Mouse (Mus musculus) B cell, adult 2 months (primary cell): ENCODE results near the gene 4933400A11Rik.

Experiments used
- DNase-seq, 2 experiments: peaks; one replicate each; pipeline ENCODE4 v3.0.0; 2022

The 4933400A11Rik gene

DNA sequence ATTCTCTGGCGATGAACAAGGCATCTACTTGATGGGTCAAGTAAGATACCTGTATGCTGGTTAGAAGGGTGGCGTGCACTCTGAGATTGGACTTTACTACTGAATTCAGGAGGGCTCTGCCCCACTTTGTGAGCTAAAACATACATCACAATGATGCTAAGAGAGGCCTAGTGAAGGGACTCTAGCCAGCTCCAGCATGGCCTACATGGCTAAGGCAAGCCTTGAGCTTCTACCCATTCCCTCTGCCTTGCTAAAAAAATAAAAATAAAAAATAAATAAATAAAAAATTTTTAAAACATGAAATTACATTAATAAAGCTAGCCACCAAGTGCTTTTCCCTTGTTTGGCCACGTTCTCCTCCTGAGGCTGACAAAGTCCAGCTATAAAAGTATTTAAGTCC, at the start of gene 4933400A11Rik:
TSS of gene 4933400A11Rik (minus strand) at position 101 of the 400 bp plus-strand sequence.
- no peak for DNase-seq

DNA sequence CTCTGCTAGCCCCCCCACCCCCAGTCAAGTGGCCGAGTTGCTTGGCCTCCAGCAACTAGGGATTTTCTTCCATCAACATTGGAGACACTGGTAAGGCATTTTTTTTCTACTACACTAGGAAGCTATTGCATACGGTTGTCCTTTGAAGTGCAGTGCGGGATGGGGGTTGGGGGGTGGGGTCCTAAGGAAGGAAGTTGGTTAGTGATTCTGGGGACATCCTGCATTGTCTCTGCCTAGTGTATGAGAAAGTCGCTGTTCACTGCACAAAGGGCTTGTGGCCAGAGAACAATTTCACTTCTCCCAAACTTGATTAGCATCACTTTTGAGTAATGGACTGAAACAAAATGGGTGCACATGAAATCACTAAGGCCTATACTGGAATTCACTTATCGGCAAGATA, 48.7 kb upstream of the 4933400A11Rik start:
- DNase-seq, result no peak

DNA sequence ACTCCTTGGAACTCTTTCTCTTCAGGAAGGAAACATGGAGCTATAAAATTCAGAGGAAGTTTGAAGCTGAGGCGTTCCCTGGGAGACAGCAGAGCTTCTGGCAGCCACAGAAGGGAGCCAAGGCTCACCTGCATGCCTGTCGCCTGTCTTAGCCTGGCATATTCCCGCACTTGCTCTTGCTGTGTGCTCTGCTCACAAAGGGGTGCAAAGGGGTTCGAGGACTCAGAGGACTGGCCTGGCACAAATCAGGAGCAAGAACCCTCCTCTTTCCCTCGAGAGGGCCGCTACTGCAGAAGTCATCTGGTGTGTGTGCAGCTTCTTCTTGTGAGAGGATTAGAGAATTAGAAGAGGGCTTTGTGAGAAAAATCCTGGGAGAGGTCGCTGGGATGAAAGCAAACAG, 48.3 kb upstream of the 4933400A11Rik start:
- DNase-seq, result no peak

DNA sequence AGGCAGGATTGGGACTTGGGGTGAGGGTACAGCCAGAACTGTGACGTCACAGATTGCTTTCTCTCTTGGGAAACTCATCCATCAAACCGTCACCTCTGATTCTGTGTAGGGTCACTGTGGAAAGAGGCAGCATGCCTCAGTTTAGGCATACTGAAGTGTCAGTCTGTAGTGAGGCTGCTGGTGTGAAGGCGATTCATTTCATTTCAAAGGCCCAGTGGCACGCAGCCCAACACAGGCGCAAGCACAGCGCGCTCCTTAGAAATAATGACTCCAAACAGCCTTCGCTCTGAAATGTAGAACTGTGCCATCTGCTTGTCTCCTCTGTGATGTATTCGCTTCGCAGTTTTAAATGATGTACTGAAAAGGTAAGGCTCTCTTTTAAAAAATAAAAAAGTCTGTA, 47.5 kb upstream of the 4933400A11Rik start:
- no peak for DNase-seq

- DNase-seq, result no peak
Measured at GRCm38 (mm10) chrX:169813673-169814072, 34.2 kb upstream of the 4933400A11Rik start.

DNA sequence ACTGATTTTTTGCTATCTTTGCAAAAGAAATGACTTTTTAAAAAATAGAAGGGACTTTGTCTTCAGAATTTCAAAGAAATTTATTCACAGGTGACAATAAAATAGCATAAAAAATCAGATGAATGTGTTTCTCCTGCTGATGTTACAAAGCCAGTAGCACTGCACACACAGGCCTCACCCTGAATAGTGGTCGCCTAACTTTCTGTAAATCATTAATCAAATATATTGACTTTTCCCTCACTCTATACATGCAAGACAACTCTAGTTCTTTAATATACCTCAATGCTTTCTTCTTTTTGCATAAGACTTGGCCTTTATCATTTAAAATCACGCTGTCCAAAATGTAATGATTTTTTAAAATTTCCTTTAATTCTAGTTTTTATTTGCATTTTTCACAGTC, 32.3 kb upstream of the 4933400A11Rik start:
- no peak for DNase-seq

- DNase-seq, result no peak
Measured at GRCm38 (mm10) chrX:169811318-169811717, 31.9 kb upstream of the 4933400A11Rik start.

GRCm38 (mm10) chrX:169807744-169808143, 28.3 kb upstream of the 4933400A11Rik start:
- DNase-seq, result no peak

GRCm38 (mm10) chrX:169805791-169806190, 26.4 kb upstream of the 4933400A11Rik start:
- DNase-seq, result no peak

DNA sequence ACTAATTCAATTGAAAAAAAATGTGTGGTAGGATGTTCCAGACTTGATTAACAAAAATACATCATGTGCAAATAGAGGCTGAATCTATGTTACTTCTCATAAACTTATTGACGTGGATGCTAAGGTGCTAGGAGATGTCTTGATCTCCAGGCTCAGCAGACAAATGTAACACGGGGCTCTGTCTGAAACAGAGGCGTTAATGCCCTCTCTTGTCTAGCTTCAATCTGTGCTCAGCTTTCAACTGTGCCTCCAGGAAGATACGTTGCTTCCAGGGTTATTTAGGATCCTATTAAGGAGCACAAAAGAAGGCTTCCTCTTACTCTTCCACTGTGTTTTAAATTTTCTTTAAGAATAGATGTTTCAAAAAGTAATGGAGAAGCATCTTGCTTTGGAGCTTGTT, 20.8 kb upstream of the 4933400A11Rik start:
- DNase-seq, result no peak

DNA sequence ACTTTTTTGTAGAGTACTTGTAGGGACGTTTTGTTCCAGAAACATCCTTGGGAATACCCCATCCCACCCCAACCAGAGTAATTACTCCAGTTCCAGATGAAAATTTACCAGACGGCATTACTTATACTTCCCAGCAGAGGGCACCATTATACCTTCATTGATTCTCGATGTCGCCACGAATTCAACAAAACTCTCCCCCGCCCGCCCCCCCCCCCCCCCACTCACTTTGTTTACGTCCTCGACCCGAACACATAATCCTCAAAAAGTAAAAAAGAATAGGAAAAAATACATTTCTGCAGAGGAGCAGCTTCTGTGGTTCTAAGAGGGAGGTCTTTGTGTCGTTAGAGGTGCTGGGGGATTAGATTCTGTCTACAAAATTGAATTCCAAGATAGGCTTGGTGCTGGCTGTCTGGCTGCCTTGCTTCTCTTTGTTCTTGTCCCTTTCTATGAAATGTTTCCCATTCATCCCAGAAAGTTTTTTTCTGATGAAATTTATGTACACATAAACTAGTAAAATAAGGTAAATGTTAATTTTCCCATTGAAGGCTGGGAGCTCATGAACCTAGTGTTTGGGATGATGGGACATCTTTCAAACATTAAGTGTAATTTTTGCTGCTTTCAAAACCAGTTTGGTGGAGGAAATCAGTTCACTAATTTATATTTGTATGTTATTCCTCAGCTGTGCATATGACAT, 19.7 kb upstream of the 4933400A11Rik start:
- peak; percentile 20 to 24 for DNase-seq

DNA sequence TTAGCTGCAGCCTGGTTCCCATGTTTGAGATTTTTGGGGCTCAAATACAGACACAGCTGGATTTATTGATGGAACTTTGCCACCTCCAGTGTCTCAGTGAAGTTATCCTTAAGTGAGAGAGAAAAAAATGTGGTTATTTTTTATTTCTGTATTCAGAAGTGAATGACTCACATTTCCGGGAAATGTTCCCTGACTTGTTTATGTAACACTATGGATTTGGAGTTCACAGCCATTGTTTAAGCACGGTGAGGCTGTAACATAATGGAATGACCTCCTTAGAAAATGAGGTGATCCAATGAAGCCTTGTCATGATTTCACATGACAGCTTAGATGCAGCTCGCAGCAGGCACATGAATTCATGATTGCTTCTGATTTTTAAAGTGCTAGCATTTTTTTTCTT, 17.7 kb upstream of the 4933400A11Rik start:
- DNase-seq, result no peak

- DNase-seq, result no peak
Measured at GRCm38 (mm10) chrX:169794831-169795311, 15.4 kb upstream of the 4933400A11Rik start.

DNA sequence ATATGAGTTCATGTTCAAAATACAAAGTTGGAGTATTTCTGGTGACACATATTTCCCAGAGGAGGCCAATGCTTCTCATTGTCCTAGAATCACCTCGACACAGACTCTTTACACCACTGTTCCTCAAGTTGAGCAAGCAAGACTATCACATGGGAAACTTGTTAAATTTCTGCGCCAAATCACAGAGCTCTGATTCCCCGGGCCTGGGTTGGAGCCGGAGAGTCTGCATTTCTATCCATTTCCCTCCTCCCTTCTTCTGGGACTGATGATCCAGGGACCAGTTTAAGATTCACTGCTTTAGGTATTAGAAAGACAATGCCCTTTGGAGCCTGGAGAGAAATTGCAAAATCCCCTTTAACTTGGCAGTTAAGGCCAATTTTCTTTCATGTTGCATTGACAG, 15.0 kb upstream of the 4933400A11Rik start:
- DNase-seq, result no peak

DNA sequence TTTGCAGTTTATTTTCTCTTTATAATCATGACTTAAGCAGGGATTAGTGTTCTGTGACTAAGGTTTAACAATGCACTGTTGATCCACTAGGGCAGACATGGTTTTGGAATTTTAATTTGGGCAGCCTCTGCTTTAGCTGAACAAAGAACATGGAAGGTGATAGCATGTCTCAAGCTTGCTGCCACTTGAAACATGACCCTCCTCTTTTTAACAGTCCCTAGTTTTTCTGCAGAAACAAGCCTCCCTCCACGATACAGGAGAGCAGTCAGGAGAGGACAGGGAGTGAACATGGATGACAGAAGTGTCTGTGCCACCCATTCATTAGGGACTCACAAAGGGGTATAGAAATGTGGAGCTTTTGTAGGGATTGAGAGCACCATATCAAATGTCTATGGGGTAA, 13.4 kb upstream of the 4933400A11Rik start:
- no peak for DNase-seq

- no peak for DNase-seq
Measured at GRCm38 (mm10) chrX:169789702-169790101, 10.3 kb upstream of the 4933400A11Rik start.

DNA sequence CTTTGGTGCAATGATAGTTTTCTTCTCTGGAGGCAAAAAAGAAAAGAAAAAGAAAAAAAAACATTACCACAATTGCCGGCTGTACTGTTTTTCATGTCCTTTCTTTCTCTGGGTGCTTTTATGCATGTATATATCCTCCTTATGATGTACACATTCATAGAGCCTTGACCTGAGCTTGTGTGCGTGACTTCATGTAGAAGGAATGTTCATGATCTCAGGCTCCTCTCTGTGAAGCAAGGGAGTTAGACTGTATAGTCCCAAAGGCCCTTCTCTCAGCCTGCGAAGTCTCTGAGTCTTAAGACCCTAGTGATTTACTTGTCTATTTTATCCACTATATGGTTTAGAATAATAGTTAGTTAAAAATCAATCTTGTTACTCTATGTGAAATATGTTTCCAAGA, 21.4 kb downstream of the 4933400A11Rik start:
- no peak for DNase-seq

GRCm38 (mm10) chrX:169735387-169735969, 44.0 kb downstream of the 4933400A11Rik start:
- DNase-seq, result no peak
